Mouse (Mus musculus) neutrophil, adult 5-6 weeks (primary cell): Measurements from ENCODE around the gene R3hdm2. TPM values are rescaled to one million over a fixed set of nuclear protein-coding genes. Genes with fewer than 3 reads are reported as not detected.
A peak's percentile ranks its signal among the peaks of the same experiment; 100 is the strongest.

Source experiments
- ATAC-seq: fragments of 151-379, 151-347 bp; 2 replicates; pipeline ENCODE4 v1.8.0; 2017; ENCODE audit warnings: mild to moderate bottlenecking, moderate TSS enrichment; ENCODE audit not compliant: insufficient number of reproducible peaks, poor library complexity, low FRiP score, severe bottlenecking; ENCODE audit errors: extremely low read depth
- total RNA-seq: library from RNA; stranded (forward); fragments of 200-1000 nt; gene quantifications from 2 replicates; pipeline ENCODE4 v1.2.3, GENCODE M21; 2017

The R3hdm2 gene
- total RNA-seq, 1 experiment from 2014 or later: 67.4 TPM

- ATAC-seq: no peak
These were observed 27.9 kb upstream of the R3hdm2 start for GRCm38 (mm10) chr10:127352187-127352586.

- no peak for ATAC-seq
These were observed 27.4 kb upstream of the R3hdm2 start for GRCm38 (mm10) chr10:127352766-127353165.

GRCm38 (mm10) chr10:127353909-127354895 lies 25.9 kb upstream of the R3hdm2 start, which contains the start of gene Inhbe:
Gene Inhbe, minus strand, starts transcription at chr10:127354411.
- no peak for ATAC-seq

- ATAC-seq: no peak
These were observed 24.8 kb upstream of the R3hdm2 start for GRCm38 (mm10) chr10:127355336-127355735.

- ATAC-seq: no peak
These were observed 19.4 kb upstream of the R3hdm2 start for GRCm38 (mm10) chr10:127360714-127361113.

GRCm38 (mm10) chr10:127367116-127367515 lies 13.0 kb upstream of the R3hdm2 start:
- ATAC-seq: no peak

- ATAC-seq: no peak
These were observed 11.9 kb upstream of the R3hdm2 start for GRCm38 (mm10) chr10:127368273-127368672.

- ATAC-seq: no peak
These were observed 10.0 kb upstream of the R3hdm2 start, which contains the start of gene Inhbc for GRCm38 (mm10) chr10:127369834-127370820. Gene Inhbc, minus strand, starts transcription at chr10:127370431.

GRCm38 (mm10) chr10:127371023-127371422 lies 9.1 kb upstream of the R3hdm2 start:
- ATAC-seq: no peak

- ATAC-seq: no peak
These were observed 2.4 kb upstream of the R3hdm2 start for GRCm38 (mm10) chr10:127377700-127378099.

- no peak for ATAC-seq
These were observed 473 bp upstream of the R3hdm2 start for GRCm38 (mm10) chr10:127379654-127380053.

- ATAC-seq: peak; percentile 14; the same call in 1 of the 2 replicates
These were observed 928 bp downstream of the R3hdm2 start for GRCm38 (mm10) chr10:127380767-127381742.

- no peak for ATAC-seq
These were observed 1.6 kb downstream of the R3hdm2 start for GRCm38 (mm10) chr10:127381743-127382134.

GRCm38 (mm10) chr10:127391774-127392173 lies 11.6 kb downstream of the R3hdm2 start:
- ATAC-seq: no peak

GRCm38 (mm10) chr10:127404701-127405100 lies 24.6 kb downstream of the R3hdm2 start:
- no peak for ATAC-seq

GRCm38 (mm10) chr10:127407391-127407790 lies 27.3 kb downstream of the R3hdm2 start:
- ATAC-seq: no peak

- no peak for ATAC-seq
These were observed 32.0 kb downstream of the R3hdm2 start for GRCm38 (mm10) chr10:127412101-127412500.

- no peak for ATAC-seq
These were observed 32.6 kb downstream of the R3hdm2 start for GRCm38 (mm10) chr10:127412776-127413175.
